Mouse (Mus musculus) T-helper 1 cell (primary cell): Measurements from ENCODE around the gene Tiam1.
"Not testable (repeated sequence)": the region's sequence is repeated elsewhere in the genome, so short reads cannot be mapped to it uniquely, and the experiment has no call there.

Source experiments
- in situ Hi-C: fragments of 300-600 bp; cut with MboI, MseI; formaldehyde crosslinking; loops from one replicate; pipeline ENCODE4 v1.15.1; 2025; ENCODE audit warnings: high pct_unique_total_duplicates

Tiam1 gene

DNA sequence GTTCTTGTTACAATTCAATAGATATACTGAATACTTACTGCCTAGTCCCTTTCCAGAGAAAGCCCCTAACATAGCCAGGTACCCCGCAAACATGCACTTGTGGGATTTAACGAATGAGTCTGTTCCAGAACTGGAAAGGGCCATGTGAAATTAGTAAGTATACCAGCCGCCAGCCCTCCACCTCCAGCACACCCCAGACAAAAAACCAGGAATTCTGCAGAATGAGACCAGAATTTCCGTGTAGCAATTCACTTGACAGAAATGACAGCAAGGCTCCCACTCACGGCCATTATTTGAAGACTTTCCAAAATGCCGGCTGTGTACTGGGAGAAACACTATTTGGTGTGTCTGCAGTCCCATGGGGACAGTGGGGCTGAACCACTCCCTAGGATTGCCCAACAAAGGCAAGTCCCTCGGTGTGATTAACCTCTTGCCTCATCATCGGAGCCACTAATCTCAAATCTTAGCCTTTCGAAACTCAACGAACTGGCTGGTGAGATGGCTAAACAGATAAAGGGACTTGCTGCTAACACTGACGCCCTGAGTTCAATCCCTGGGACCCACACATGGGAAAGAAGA, 30.9 kb downstream of the Tiam1 start:
- in situ Hi-C loops: no loop called here

DNA sequence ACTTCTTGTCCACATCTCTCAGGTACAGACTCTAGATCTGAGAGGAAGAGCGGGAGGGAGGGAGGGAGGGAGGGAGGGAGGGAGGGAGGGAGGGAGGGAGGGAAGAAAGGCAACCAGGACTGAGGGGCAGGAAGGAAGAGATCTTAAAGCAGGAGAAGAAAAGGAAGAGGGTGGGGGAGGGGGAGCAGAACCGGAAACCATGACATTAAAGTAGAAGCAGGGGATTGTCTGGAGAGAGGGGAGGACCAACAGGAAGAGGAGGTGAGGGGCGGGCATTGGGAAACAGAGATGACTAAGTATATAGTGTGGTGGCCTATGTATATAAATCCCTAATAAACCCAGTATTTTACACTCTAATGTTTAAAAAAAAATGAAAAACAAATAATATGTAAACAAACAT, 34.1 kb downstream of the Tiam1 start:
- in situ Hi-C loops: no loop called here

DNA sequence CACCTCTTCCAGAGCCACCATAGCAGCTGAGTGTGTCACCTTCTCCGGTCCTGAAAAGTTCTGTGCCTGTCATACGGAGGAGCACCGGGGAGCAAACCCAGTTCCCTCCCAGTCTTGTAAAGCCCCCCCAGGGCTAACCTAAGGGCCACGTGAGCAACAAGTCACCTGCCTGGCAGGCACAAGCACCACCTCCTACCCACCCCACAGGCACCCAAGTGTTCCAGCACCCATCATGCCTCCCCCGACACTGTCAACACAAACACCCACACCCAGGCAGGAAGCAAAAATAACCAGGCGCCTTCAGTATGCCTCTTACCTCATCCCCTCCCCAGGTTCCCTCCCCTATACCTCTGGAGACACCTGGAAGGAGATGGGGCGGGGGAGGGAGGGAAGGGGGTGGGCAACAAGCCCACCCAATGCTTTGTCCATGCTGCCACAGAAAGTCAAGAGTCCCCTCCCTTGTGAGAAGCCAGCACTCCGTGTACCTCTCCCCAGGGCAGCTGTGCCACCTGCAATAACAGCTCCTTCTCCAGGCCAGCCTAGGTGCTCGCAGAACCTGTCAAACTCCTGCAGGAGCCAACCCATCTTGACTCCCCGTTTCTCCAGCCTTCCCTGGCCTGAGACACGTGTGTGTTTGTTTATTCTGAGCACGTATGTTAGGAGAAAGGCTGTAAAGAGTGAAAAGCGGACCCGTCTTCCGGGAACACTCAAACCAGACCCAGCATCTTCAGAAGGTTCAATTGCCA, 38.7 kb downstream of the Tiam1 start:
- in situ Hi-C loops: no loop called here

DNA sequence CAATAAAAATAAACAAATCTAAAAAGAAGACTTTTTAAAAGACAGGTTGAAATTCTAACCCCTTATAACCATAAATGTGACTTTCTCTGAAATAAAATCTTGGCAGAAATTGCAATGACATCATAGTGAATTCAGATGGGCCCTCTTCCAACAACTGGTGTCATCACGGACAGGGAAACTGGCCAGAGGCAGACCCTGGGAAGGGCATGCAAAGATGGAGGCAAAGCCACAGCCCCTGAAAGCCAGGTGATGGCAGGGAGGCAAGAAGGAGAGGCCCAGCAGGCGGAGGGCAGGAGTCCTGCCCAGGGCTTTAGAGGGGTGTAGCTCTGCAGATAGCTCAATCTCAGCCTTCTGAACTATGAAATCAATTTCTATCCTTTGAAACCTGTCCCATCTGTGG, 39.8 kb downstream of the Tiam1 start:
- in situ Hi-C loops: no loop called here

DNA sequence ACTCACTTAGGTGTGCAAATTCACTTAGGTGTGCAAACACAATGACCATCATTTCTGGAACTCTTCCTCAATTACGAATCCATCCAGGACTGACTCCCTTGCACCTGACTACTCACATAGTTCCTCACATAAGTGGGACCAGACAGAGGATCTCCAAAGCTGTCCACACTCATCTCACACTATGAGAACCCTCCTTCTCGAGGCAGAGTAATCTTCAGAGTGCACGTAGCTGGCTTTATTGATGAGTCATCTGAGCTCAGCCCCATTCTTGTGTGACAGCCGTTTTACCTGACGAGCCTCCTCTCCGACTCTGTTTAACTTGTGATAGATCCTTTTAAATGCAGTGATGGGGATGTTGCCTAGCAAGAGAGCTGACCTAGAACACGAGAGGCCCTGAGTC, 41.0 kb downstream of the Tiam1 start:
- in situ Hi-C loops: no loop called here

DNA sequence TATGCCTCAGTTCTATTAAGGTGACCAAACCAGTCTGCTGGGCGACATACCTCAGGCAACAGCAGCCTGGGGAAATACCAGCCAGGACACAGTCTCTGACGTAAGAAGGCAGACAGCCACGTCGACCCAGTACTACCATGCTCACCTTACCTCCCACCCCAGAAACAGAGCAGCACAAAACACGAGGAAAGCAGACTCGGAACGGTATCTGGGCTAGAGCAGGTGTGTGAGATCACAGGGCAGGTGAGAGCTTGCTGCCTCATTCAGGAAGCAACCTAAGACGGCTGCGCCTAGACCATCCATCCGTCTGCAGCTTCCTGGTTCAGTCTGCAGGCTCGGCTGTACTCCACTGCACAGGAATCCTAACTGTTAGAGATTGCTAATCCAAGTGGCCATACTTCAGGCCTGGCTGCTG, 45.4 kb downstream of the Tiam1 start:
- in situ Hi-C loops: no loop called here

DNA sequence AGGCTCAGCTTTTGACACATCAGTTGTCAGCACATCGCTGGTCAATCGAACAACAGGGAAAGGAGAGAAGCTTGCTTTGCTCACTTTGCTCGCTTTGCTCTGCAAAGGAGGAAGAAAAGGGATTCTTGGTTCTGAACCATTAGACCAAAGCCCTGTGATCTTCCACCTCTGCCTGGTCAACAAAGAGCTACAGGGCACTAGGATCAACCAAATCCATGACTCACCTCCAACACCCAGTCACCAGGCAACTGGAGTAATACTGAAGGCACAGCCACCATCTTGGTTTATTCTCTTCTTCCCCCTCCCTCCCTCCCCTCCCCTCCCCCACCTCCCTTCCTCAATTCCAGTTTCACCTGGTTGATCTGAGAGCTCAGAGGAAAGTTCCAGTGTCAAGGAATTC, 45.8 kb downstream of the Tiam1 start:
- in situ Hi-C loops: no loop called here

DNA sequence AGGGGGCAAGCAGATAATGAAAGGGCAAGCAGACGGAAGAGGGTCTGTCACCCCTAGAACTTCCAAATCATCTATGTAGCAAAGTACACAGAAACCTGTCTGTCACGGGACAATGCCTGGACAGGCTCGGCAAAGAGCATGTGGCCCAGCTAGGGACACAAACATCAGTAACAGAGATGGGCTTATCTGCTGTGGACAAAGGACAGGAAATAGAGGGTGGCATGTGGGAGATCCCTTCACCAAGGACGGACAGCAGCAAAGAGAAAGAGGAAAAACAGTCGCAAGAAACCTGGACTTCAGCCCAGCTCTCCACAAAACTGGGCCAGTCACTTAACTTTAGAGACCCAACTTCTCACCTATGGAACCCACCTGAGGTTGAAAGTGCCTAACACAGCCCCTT, 47.6 kb downstream of the Tiam1 start:
- in situ Hi-C loops: no loop called here

DNA sequence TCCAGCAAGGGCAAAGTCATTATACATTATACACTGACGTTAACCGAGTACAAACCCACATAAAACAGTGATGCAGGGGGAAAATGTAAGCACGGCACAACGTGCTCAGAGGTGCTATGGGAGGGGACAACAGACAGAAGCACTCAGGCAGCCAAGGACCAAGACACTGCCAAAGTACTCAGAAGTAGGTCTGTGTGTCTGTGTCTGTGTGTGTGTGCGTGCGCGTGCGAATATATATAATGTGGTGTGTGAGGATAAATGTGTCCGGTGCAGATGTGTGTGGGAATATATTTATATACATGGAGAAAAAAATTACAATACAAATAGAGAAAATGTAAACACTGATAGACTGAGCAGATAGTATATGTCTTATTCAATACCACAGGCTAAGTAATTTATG, 50.6 kb downstream of the Tiam1 start:
- in situ Hi-C loops: no loop called here

DNA sequence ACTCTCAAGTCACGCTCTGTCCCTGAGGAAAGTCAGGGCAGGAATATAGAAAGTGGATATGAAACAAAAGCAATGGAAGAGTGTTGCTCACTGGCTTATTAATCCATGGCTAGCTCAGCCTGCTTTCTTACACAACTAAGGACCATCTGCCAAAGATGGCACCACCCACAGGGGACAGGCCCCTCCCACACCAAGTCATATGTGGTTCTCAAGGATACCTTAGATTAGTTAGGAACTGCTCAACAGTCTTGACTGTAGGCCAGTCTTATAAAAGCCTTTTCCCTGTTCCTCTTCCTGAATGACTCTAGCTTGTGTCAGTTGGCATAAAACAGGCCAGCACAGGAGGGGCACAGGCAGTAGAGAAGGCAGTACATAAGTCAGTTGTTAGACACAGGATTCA, 51.7 kb downstream of the Tiam1 start:
- in situ Hi-C loops: no loop called here

DNA sequence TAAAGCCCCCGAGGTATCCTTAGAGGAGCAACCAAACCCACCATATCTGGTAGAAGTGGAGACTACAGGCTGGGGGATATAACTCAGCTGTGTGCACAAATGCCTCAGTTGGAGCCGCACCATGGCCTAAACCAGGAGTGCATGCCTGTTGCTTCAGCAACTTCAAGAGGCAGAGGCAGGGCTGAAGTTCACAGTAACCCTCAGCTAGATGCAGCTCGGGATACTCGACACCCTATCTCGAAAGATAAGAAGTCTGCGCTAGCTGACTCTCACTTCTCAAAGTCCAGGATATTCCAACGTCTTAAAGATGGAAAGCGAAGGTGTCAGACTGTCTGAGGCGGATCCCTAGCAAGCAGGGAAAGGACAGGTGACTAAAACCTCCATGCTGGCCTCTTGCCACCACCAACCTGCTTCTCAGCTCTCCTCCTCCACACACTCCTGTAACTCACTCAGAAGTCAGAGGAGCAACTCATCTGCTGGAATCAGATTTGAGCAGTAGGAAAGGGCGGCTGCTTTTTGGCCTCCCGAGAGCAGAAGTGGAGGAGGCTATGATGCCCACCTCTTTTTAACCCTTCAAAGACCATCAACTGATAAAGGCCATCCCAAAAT, 52.4 kb downstream of the Tiam1 start:
- in situ Hi-C loops: no loop called here

DNA sequence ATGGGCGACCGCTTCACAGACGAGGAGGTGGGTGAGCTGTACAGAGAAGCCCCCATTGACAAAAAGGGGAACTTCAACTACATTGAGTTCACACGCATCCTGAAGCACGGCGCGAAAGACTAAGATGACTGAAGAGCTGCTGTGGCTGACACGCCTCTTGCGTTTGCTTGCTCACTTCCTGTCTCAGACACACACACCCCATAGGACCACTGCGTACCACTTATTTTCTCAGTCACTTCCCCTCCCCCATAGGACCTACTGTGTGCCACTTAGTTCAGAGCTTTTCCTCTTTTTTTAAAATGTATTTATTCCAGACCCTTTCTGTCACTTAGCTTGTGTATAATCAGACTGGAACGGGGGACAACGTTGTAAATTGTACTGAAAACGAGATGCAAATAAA, 53.2 kb downstream of the Tiam1 start:
- in situ Hi-C loops: no loop called here

DNA sequence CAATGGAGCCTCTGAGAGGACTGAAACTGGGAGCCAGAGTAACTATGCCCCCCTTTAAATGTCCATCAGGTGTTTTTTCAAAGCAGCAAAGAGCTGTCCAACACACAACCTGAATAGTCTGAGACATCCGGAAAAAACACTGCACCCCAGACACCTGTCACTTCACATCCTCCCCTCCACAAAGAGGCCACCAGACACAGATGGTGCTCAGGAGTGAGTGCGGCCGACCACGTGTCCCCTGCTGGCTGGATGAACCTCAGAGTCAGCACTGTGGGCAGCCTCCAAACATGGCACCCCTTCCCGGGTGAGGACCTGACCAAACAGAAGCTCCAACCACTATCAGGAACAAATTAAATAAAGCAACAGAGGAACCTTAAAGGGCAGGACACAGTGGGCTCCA, 56.3 kb downstream of the Tiam1 start:
- in situ Hi-C loops: no loop called here

DNA sequence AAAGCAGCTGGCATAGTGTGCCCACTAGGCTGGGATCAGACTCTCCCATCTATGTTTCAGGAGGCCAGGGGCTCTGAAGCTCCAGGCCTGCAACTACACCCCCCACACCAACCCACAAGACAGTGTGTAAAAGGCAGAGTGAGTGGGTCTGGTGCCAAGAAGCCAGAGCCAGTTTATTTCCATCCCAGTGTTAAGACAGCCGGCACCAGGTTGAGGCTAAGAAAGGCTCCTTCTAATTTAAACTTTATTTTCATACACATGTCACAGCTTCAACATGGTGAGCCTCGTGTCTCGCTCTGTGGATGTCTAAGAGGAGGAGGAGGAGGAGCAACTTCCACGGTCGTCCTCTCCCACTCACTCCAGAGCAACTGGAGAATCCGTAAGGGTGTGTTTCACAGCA, 57.5 kb downstream of the Tiam1 start:
- in situ Hi-C loops: no loop called here

DNA sequence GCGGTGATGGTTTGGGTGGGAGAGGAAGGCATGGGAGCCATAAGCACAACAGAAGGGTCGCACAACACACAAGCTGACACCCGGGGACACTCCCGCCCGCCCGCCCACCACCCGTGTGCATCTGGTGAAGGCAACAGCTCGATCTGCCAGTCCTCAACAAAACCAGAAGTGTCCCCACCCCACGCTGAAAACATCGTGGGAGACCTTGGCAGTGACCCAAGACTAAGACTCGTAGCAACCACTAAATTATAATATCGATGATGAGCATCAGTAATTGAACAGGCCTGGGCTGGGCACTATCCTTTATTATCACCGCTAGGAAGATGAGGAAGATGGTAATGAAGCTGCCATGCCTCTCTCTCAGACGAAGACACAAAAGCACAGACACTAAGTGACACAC, 58.0 kb downstream of the Tiam1 start:
- in situ Hi-C loops: no loop called here

DNA sequence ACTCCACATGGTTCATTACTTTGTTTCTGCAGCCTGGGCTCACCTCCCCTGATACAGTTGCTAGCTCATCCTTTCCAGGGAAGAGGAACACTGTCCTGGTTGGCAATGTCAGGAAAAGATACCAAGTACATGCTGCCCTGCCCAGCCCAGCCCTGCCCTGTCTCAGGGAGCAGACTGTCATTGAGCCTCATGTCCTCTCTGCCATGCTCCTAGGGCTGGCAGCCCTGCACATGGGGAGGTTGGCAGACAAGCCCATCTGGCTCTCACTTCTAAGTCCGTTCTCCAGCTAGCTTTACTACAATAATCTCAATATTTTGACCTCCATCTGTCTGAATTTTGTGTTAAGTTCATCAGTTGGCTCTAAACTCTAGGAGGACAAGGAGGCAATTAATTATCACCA, 62.4 kb downstream of the Tiam1 start:
- in situ Hi-C loops: no loop called here

DNA sequence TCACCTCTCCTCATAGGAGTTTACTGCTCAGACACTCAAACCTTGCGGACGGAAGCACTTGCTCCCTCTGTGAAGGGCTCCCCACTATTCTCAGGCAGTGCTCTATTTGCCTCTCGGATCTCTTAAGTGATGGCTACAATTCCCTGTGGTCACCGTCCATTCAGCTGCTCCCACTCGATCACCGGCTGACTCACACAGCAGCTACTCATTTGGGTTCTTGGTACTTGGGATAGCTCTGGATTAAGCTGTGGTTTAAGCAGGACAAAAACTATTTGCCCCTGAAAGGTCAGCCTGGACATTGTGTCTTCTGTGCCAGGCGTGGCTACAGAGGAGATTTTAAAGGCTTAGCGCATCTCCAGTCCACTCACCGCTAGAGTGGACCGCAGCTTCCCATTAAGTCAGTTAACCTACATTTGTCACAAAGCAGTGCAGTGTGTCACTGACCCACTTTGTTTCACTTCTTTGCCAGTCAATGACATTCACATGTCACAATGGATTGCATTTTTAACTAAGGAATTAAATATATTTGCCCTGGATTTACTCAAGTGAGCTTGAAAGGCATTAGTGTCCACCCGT, 64.7 kb downstream of the Tiam1 start:
- in situ Hi-C loops: no loop called here

DNA sequence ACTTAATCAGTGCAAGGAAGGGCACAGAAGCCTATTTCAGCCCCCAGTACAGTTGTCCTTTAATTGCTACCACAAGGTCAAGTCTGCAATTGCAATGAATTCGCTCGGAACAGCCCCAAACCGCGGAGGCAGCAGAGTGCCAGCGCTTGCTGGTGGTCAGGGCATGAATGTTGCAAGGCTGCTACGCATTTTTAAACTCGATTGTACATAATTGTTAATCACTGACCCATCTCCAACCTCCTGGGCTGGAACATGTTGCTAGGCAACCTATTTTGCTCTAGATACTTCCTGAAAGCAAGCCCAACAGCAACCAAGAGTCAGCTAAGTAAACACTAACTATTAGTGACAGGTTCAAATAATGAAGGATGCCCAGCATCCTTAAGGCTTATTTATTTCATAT, 70.1 kb downstream of the Tiam1 start:
- in situ Hi-C loops: no loop called here

DNA sequence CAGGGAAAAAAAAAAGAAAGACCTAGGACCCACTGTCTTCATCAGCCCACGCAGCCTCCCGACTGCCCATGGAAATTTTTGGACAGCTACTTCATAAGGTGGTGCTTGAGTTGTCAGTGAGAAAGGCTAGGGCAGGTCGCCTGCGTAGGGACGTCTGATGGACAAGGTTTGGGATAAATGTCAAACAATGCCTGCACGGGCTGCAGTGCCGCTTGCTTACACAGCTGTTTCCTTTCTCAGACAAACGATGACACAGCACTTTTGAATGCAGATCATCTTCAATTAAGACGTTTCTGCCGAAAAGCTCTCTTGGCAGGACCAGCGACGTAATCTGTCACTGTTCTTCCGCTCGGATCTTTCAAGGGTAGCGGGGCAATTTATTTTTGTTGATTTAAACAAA, 70.9 kb downstream of the Tiam1 start:
- in situ Hi-C loops: no loop called here

DNA sequence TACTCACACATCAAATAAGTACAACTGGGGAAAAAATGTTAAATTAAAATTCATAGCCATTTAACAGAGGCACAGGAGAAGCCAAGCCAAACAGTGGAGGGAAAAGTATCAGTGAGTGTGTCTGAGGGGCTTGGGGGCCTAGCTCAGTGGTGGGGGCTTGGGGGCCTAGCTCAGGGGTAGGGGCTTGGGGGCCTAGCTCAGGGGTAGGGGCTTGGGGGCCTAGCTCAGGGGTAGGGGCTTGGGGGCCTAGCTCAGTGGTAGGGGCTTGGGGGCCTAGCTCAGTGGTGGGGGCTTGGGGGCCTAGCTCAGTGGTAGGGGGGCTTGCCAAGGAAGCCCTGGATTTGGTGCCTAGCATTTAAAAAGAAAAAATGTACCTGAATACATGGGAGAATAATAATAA, 72.4 kb downstream of the Tiam1 start:
- in situ Hi-C loops: not testable (repeated sequence)

DNA sequence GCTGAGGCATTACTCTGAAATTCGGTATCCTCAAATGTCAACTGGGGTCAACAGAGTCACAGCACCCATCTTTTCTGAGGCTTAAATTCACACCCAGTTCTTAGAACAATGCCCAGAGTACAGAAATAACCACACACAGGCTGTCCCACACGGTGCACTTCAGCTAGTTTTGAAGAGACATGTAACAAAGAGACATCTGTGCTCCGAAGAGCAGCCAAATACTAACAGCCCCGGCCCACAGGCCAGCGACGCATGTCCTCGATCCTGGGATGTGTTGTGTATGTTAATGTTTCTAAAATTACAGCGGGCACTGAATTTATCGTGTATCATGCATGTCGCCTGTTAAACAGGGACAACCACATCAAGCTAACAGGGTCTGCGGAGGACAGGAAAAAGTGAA, 73.5 kb downstream of the Tiam1 start:
- in situ Hi-C loops: no loop called here

DNA sequence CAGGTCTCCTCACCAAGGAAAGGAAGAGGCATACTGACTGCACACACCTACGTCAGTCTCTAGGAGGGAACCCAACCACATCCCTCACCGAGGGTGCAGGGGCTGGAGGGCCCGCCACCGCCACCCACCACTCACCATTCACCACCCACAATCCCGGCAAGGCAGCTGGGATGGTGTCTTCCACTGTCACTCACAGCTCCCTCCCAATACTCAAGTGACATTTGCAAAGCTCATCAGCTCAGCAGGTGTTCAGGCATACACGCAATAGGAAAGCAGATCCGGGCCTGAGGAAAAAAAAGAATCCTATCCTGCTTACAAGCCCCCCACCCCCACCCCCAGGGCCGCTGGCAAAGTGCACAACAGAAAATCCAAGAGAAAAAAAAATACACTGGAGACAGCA, 74.4 kb downstream of the Tiam1 start:
- in situ Hi-C loops: loop anchor here (5.0 kb wide), 1 partner anchor 52 kb away; no protein-coding TSS in a partner anchor
